Mouse (Mus musculus): ENCODE results near the gene Pla2g3. TPM values are rescaled to one million over a fixed set of nuclear protein-coding genes. Genes with fewer than 3 reads are reported as not detected.

The Pla2g3 gene
- polyA plus RNA-seq, 1 experiment: 0.87 TPM

DNA sequence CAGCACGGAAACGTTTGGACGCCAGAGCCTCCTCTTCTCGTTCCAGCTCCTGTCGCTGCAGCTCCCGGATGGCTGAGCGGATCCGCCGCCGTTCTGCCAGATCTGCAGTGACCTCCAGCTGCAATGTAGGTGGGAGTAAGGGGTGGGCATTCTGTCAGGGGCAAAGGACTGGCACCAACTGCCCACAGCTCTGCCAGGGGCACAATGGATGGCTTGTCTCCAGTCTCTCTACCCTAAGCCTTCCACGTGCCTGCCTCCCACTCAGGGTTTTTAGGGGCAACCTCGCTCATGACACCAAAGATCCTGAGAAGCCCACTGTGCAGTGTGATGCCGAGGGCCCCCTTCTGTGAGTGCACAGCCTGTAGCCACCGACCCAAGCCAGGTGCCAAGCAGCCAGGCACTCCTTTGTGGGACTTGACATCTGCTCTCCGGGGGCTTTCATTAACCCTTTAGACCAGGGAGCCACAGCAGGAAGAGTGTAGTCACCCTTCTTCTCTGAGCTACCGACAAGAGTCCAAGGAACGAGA, 45.4 kb downstream of the Pla2g3 start:
- DNase-seq (ENCODE audit: low read depth, low spot score): no peak
- 87% methylated on average over 17 of the region's 17 CpGs for WGBS

DNA sequence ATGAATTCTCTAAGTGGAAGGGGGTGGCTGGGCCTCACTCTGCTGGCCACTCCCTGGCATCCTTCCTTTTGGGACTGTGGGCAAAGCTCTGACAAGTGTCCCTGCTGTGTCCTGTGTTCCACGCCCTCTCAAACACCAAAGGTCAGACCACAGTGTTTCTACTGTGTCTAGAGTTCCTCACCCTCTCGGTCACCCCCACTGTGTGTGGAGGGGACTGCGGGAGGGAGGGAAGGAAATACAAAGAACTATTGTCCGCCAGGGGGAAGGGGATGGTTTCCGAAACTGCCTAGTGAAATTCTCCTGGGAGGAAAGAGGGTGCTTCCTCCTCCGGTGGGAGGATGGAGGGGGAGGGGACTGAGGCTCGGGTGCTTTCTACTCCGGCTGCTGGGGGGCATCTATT, 46.9 kb downstream of the Pla2g3 start:
- 28% methylated on average over 8 of the region's 8 CpGs for WGBS
- DNase-seq (ENCODE audit: low read depth, low spot score): no peak

- WGBS: under 1% methylated on average over 36 of the region's 36 CpGs
- no peak for DNase-seq (ENCODE audit: low read depth, low spot score)
These were observed 47.4 kb downstream of the Pla2g3 start for GRCm38 (mm10) chr11:3535406-3535986.

- 64% methylated on average over 5 of the region's 5 CpGs for WGBS
- no peak for DNase-seq (ENCODE audit: low read depth, low spot score)
These were observed 48.0 kb downstream of the Pla2g3 start for GRCm38 (mm10) chr11:3536082-3536481.

DNA sequence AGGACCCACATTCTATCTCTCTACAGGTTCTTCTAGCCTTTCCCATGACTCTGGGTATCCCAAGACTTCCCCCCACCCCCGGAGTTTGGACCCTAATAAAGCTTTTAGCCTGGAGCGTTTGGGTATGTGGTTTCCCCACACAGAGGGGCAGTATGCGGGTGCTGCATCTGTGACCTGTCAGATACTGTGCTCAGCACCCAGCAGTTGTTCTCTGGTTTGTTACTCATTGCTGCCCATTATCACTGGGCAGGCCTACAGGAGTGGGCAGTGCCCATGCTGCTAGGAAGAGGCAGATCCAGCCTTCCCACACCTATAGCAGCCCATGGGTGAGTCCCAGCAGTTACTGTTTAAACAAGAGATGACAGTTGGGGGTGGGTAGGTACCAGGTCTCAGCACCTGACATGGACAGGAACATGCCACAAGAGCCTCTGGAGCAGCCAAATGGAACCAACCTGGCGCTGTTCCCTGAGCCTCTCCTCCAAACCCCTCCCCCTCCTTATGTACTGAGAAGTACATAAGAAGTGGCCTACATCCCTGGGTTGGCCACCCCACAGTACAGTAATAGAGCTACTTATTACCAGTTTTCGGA, 48.8 kb downstream of the Pla2g3 start:
- DNase-seq (ENCODE audit: low read depth, low spot score): no peak
- WGBS: 74% methylated on average over 5 of the region's 5 CpGs

DNA sequence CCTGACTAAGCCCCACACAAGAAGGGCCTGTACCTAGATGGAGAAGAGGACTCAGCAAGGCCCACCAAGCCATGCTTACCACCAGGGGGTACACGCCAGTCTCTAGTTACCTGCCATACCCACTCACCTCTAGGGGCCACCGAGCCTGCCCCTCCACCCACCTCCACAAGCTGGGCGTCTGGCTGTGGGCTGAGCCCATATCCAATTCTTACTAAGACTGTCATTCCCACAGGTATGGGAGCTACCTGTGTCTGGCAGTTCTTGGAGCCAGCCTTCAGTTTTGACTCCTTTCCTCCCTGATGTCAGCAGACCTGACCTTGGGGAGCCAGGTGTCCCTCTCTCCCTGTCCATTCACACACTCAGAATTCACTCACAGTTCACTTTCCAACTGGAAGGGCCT, 49.6 kb downstream of the Pla2g3 start:
- DNase-seq (ENCODE audit: low read depth, low spot score): no peak
- 71% methylated on average over 3 of the region's 3 CpGs for WGBS

GRCm38 (mm10) chr11:3538341-3538740, 50.3 kb downstream of the Pla2g3 start:
- DNase-seq (ENCODE audit: low read depth, low spot score): no peak
- WGBS: 41% methylated on average over 4 of the region's 4 CpGs

DNA sequence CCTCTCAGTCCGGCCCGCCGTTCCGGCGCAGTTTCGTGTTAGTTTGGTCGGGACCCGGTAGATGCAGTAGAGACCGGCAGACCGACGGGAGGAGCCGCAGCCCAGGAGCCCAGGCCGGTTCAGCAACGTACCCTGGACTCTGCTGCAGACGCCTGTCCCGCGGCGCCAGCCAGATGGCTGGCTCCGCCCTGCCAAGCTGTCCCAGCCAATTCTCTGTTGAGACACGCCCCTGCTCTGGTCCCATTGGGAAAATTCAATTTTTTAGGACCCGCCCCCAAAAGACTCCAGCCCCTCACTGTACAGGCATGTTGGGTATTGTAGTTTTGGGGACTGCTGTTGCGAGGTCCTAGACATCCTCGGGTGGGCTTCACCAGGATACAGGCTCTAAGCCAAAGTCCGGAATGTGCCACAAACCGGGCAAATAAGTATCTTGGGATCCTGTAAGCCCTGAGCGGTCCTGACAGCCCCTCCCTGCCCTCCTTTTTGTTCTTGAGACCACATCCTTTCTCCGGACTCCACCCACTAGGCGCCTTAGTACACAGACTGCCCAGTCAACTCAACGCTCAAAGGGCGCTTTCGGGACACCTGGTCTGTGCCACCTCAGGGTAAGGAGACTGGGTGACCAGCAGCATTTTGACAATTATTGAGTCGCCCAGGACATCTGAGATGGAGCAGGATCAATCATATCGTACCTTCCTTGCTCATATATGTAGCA, 51.2 kb downstream of the Pla2g3 start:
- WGBS: 3% methylated on average over 33 of the region's 33 CpGs
- peak; percentile 95 for DNase-seq (ENCODE audit: low read depth, low spot score)

DNA sequence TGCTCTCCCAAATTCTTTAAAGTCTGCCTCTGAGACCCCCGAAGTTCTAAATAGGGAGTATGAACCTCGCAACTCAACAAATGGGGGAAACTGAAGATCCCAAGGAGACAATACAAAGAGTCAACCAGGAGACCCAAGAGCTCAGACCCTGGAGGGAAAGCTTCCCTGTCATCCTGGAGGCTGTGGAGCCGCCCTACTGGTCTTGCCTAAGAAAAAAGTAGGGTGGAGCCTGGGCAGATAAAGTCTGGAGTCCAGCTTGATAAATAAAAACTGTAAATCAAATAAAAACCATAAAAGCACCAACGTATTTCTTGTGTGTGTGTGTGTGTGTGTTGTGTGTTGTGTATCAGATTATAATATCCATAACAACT, 51.7 kb downstream of the Pla2g3 start:
- 46% methylated on average over 4 of the region's 4 CpGs for WGBS
- no peak for DNase-seq (ENCODE audit: low read depth, low spot score)

DNA sequence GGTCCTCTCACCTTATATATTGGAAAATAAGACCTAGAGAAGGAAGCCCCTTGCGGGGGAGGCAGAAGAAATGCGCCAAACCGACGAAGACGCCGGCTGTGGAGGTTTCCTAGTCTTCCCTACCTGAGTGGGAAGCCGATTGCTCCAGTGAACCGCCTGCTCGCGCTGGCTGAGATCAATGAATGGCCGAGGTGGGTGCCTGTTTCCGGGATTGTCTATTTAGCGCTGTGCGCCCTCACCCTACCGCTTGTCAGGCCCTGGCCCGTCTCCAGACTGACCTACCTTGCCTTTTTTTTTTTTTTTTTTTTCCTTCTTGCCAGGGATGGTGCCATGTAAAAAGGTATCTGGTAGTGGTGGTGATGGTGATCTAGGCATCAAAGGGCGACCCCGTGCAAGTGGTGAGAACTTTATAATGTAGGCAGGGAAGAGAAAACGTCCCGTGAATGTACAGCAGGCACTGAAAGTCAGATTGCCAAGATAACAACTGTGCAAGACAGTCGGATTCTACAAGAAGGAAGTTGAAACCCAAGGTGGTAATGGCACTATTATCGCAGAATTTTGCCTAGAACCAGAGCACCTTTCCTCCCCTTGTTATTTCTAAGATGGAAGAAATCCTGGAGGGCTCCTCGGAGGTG, 52.5 kb downstream of the Pla2g3 start, which contains the start of gene Smtn:
Gene Smtn (minus strand): TSS at position 162 of the 635 bp plus-strand sequence.
- WGBS: 92% methylated on average over 23 of the region's 23 CpGs
- no peak for DNase-seq (ENCODE audit: low read depth, low spot score)

- 67% methylated on average over 3 of the region's 3 CpGs for WGBS
- DNase-seq (ENCODE audit: low read depth, low spot score): no peak
These were observed 53.8 kb downstream of the Pla2g3 start for GRCm38 (mm10) chr11:3541932-3542331.

- no peak for DNase-seq (ENCODE audit: low read depth, low spot score)
- 24% methylated on average over 5 of the region's 5 CpGs for WGBS
These were observed 54.9 kb downstream of the Pla2g3 start for GRCm38 (mm10) chr11:3543001-3543400.

GRCm38 (mm10) chr11:3544409-3544808, 56.3 kb downstream of the Pla2g3 start:
- WGBS: 97% methylated on average over 5 of the region's 5 CpGs

DNA sequence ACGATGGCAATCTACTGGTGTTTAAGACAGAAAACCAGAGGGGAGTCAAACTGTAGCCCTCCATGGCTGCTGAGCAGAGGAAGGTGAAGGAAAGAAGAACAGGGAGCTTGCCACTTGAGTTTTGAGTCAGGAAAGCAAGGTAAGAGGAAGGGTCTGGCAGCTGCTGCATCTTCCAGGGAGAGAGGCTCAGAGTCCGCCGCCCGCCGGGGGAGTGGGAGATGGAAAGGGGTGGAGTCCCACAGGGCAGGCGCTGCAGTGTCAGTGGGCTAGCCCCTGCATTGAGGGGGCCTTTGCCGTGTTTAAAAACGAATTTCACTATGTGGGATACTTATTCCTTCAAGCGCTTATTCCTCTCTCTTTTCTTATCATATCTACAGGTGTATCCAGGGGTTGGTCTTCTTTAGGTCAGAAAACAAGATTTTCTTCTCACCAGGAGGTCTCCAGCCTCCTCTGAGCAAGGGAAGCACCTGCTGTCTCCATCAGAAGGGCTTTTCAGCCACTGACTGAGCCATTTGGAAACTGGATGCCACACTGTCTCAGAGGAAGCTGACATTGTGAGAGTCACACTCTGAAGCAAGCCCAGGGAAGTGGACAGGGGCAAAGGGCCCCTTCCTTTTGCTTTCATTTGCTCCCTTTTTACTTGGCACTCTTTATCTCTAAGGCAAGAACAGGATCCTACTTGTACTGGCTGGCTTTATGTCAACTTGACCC, 57.6 kb downstream of the Pla2g3 start:
- 39% methylated on average over 9 of the region's 9 CpGs for WGBS
- DNase-seq (ENCODE audit: low read depth, low spot score): no peak

More at GRCm38 (mm10) chr11:3544409-3544808, 56.3 kb downstream of the Pla2g3 start:
- no peak for DNase-seq (ENCODE audit: low read depth, low spot score)

DNA sequence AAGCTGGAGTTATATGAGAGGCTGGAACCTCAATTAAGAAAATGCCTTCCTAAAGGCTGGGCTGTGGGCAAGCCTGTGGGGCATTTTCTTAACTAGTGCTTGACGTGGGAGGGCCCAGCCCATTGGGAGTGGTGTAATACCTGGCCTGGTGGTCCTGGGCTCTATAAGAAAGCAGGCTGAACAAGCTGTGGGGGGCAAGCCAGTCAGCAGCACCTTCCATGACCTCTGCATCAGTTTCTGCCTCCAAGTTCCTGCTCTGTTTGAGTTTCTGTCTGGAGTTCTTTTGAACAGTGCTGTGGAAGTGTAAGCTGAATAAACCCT, 58.1 kb downstream of the Pla2g3 start:
- no peak for DNase-seq (ENCODE audit: low read depth, low spot score)
- 24% methylated on average over 1 of the region's 1 CpGs for WGBS

- 95% methylated on average over 2 of the region's 2 CpGs for WGBS
These were observed 59.0 kb downstream of the Pla2g3 start for GRCm38 (mm10) chr11:3547047-3547446.

GRCm38 (mm10) chr11:3547969-3548368, 59.9 kb downstream of the Pla2g3 start:
- no peak for DNase-seq (ENCODE audit: low read depth, low spot score)
- WGBS: 57% methylated on average over 6 of the region's 6 CpGs

More at GRCm38 (mm10) chr11:3547047-3547446, 59.0 kb downstream of the Pla2g3 start:
- DNase-seq (ENCODE audit: low read depth, low spot score): no peak

DNA sequence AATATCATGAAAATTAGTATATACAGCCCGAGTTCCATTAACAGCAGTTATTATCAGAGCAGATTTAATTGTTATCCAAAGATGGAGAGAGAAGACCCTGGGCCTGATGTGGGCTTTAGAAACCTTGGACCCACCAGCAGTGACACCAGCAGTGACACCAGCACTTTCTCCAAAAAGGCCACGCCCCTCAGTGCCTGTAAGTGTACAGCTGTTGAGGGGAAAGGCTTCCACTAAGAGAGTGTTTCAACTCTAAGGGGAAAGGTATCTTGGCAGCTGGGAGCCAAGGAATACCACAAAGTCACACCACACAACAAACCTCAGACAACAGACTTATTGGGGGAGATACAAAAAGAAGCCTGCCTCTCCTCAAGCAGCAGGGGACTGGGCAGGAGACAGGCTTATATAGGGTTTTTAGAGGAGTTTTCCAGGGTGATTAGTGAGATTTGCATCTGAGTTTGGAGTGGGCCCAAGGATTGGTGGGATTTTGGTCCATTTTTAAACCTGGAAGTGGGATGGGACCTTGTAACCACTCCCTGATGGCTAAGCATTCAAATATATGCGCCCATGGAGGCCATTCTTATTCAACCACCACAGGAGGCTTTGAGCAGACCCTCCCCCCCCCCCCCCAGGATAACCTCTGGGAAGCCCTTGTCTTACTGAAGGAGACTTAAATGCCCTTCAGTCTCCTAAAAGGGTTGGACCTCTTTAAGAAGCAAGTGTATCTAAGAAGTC, 60.6 kb downstream of the Pla2g3 start:
- WGBS: 73% methylated on average over 3 of the region's 3 CpGs
- DNase-seq (ENCODE audit: low read depth, low spot score): no peak

Data from large intestine, adult 2 months (tissue).